Mouse (Mus musculus) small intestine, adult 2 months (tissue): ENCODE results near the gene Macrod1.

ENCODE experiments used
- CTCF ChIP-seq: fragments of 200-500 bp; IDR thresholded peaks from 2 replicates; pipeline ENCODE4 v1.5.1; 2012; ENCODE audit warnings: low read depth, mild to moderate bottlenecking, control low read depth, inconsistent platforms, low read length, moderate library complexity, mixed read lengths; ENCODE audit not compliant: insufficient replicate concordance, insufficient read length; ENCODE audit errors: extremely low read depth
- POLR2A ChIP-seq: fragments of 200-500 bp; IDR thresholded peaks from 2 replicates; pipeline ENCODE4 v1.6.1; 2012; ENCODE audit warnings: low read depth, mild to moderate bottlenecking, control low read depth, inconsistent platforms, low read length, moderate library complexity

- no peak for TF ChIP-seq CTCF
- TF ChIP-seq POLR2A, result no peak
Observed at GRCm38 (mm10) chr19:7144458-7144857, 87.8 kb downstream of the Macrod1 start.
